Mouse (Mus musculus) layer of hippocampus, adult 8-10 months (tissue): ENCODE measurements at regions not wholly inside any gene's neighbourhood (a gene's known extent, or its start where the extent isn't known, plus 50 kb on each side); places are given as distances from the start of the nearest gene placed in this dataset.

Experiments
- DNase-seq, 2 experiments: peaks; one replicate each; pipeline ENCODE4 v3.0.0; 2022; ENCODE audit warnings: low spot score in 2 of 2

DNA sequence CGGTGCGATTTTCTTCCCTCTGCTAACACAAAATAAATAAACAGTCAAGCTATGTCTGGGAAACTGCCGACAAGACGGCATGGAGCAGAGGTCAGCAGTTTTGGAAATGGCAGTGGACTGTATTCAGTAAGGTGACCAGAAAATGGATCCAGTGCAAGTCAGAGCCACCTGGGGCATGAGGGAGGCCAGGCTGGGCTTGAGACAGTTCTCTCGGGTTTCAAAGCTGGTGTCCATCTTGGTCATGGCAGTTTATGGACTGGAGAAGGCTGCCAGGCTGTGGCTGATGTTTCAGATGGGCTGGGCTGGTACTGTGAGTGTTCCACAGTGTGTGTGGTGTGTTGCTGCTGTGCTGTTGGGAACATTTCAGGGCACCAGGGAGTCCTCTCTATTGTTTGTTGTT, 143.6 kb downstream of the Dmrta2 start:
- no peak for DNase-seq

DNA sequence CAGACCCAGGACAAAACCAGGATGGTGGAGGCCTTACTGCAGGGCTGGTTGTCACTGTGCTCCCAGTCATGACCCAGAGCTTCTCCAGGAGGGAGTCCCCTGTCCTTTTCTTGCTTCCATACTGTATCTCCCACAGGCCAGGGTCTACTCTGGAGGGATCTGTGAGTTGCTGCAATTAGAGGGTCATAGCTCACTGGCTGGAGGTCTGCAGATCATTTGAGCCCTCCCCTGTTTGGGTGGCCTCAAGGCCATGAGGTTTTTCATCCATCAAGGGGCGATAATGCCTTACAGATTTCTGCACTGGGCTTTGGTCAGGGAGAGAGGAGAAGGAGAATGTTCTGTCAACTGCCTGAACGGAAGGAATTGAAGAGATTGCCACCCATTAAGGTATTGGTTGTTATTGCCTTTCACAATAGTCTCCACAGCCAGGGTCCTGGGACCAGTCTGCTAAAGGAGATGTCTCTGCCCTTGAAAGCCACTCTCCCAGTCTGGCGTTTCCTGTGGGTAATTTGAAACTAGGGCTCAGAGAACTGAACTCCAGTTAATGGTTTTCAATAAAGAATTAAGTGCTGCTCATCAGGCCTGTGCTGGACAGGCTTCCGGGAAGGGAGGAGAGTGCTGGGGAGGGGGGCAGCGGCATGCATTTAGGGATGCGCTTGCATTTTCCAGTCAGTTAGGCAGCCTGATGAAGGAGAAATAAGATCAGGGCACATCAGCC, 147.4 kb downstream of the Dmrta2 start:
- DNase-seq, result no peak

DNA sequence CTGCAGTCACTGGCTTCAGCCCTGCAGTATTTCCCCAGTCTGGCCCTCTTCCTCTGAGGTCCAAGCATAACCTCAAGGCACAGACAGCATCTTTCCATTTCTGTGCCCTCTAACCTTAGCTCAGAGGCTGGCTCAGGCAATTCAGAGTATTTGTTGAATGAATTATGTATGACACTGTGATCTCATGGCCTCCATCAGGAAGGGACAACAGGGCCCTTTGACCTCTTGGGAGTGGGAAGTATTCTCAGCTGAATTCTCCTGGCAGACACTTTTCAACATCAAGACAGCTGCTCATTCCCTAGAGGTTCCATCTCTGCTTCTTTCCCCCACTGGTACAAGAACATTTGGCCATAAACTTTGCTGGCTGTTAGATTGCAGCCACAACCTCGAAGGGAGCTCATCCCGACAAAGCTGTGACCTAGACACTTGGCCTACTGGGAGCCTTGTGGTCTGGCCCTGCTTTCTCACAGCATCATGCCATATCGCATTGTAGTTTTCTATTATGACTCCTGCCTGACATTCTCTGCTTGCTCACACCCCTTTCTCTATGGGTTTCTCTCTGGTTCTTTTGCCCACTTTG, 150.2 kb downstream of the Dmrta2 start:
- no peak for DNase-seq

DNA sequence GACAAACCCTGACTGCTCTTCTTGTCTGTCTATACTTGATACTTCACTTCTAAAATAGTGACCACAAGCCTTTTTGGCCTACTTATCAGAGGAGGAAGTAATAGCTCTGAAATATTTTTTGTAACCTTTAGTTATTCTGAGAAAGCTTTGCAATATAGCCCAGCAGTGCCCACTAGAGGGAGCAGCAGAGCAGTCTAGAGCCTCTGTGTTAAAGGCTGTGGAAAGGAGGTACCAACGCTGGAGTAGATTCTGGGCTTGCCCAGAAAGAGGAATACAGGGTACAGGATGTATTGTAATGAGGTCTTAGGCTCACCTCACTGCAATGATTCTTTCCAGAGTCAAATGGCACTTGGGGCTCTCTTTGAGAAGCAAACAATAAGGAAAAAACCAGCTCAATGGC, 151.1 kb downstream of the Dmrta2 start:
- peak; percentile 47 to 83 for DNase-seq

DNA sequence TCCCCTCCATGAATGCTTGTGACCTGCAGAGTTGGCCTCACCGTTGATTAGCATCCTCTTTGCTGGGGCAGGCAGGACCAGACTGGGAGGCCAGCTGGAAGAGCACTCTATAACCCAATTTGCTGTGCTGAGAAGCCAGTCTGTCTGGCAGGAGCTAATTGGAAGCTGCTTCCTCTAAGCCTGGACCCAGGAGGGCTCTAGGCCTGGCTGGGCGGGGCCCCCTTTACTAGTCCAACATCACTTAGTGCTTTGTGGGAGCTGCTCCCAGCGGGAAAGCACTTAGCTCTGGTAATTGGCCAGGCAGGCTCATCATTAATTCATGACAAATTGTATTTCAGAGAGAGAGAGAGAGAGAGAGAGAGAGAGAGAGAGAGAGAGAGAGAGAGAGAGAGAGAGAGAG, 151.7 kb downstream of the Dmrta2 start:
- DNase-seq, result no peak

DNA sequence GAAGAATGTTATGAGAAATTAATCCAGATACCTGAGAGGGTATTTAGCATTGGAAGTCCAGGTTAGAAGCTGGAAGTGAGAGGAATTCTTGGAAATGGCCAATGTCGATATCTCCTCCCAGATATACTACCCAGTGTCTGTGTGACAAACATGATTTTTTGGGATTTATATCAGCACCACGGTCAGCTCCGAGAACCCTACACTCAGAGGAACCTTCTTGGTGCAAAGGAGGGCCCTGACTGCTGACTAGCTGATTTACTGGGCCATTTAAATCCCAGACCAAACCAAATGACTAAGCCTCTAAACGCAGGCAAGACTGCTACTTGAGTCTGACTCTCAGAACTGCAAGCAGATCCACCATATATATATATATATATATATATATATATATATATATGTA, 154.2 kb downstream of the Dmrta2 start:
- DNase-seq, result no peak

DNA sequence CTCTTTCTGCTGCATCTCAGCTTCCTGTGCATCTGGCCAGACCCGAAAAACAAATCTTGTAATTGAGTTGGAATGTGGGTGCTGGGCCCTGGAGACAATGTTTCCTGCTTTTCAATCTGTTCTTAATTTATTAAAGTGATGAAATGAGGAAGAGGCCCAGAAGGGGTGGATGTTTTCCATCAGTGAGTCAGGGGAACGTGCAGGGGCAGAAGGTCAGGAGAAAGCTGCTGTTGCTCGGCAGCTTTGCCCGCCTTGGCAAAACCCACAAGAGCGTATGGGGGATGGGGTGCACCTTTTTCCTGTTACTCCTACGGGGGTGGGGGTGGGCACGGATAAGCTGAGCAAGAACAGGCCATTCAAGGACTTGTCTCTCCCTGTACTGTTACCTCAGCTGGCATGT, 156.2 kb downstream of the Dmrta2 start:
- no peak for DNase-seq

DNA sequence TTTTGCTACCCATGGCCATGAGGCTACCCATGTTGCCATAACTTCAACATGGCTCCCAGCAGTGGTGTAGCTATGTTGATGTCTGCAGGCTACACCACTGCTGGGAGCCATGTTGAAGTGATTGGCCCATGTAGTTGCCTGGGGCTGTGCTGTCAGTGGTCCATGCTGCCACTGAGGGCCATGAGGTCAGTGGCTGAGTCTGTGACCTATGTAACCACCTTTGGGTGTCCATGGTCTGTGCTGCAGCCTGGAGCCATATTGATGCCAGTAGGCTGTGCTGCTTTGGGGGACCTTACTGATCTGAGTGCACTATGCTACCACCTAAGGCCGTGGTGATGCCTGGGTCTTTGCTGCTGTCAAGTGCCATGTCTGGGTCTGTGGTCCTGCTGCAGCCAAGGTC, 167.4 kb downstream of the Dmrta2 start:
- DNase-seq, result no peak

DNA sequence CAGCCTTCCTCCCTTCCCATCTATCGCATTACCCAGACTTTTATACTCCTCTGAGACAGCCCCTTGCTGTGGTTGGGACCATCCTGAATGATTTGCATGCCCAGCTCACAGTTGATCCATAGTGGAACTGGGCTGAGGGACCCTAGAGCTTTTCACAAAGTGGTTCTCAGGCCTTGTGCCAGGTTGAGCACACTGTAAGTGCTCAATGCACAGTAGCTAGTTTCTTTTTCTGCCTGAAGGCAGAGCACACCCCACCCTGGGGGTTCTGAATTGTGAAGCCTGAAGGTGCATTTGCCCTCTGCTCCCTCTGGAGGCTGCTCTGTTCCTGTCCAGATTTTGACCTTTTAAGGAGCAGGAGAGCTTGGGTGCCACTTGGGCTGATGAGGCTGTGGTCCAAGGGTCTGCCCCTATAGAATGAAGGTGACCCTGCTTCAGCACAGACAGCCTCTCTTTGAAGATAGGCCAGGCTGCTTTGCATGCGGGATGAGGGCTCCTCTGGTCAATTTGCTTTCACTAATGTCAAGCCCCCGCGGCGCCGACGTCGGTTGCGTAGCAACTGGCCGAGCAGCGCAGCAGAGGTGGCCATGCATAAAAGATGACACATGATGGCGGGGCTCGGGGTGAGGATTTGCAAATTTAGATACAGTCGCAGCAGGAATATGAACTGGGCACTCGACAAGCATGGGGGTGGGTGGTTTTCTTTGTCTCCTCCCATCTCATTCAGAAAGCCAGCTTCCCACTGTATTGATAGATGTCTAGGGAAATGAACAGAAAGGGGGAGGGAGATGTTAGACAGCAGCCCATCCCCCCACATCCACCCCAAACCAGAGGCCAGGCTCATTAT, 174.5 kb downstream of the Dmrta2 start:
- DNase-seq, result no peak
